Mouse (Mus musculus) Patski (cell line): ENCODE measurements around the gene Sema6d. TPM values are rescaled to one million over a fixed set of nuclear protein-coding genes. Genes with fewer than 3 reads are reported as not detected.

Experiments used
- ATAC-seq: fragments of 100-300 bp; one replicate; pipeline ENCODE4 v1.8.0; 2021
- CTCF ChIA-PET: fragments of 350-600 bp; sonication (Branson Sonifier 250); formaldehyde crosslinking; loops from one replicate; lab custom pipeline; 2022; ENCODE audit warnings: inconsistent platforms; lab: Charles Lee
- POLR2A ChIA-PET: fragments of 350-600 bp; sonication (Branson Sonifier 250); formaldehyde crosslinking; loops from one replicate; lab custom pipeline; 2022; ENCODE audit warnings: antibody characterized with exemption, inconsistent platforms; lab: Charles Lee
- DNase-seq: peaks from one replicate; pipeline ENCODE4 v3.0.0-alpha.2; 2011; ENCODE audit warnings: low read depth, low spot score
- H3K27me3 ChIP-seq: fragments of 371-371 bp; one replicate; pipeline ENCODE4 v1.5.1; 2021
- CTCF ChIP-seq: fragments of 100-300 bp; IDR thresholded peaks from one replicate; pipeline ENCODE4 v1.5.1; 2021
- in situ Hi-C: fragments of 300-500 bp; cut with MboI; formaldehyde crosslinking; loops from 3 replicates; pipeline ENCODE4 v1.11.1; 2018; ENCODE audit warnings: low pct_unique_long_range_greater_than_20kb, mixed read lengths
- polyA plus RNA-seq: library from polyadenylated mRNA; unstranded; gene quantifications from one replicate; pipeline ENCODE4 v1.2.3, GENCODE M21; 2021

Sema6d gene
- polyA plus RNA-seq, 1 experiment from 2014 or later, result 2.7 TPM

- no peaks in the 10 kb centered on the region for H3K27me3 ChIP-seq
- POLR2A ChIA-PET, result no interaction called here
- CTCF ChIA-PET, result no interaction called here
- DNase-seq, result no peak
- TF ChIP-seq CTCF, result no peak
- in situ Hi-C loops, result no loop called here
- no peak for ATAC-seq
These were observed 340.0 kb downstream of the Sema6d start for GRCm38 (mm10) chr2:124429744-124430143.

- no peaks in the 10 kb centered on the region for H3K27me3 ChIP-seq
- in situ Hi-C loops, result no loop called here
- CTCF ChIA-PET, result interaction anchor here (1.2 kb wide), 1 partner anchor 16 kb away, joined by 3 read pairs; no protein-coding TSS in a partner anchor
- ATAC-seq (no peak), DNase-seq (no peak)
- POLR2A ChIA-PET, result interaction anchor here (0.6 to 0.7 kb wide), 2 partner anchors 150 to 180 kb away, joined by 3 read pairs; no protein-coding TSS in a partner anchor
- TF ChIP-seq CTCF, result no peak
These were observed 340.9 kb downstream of the Sema6d start for GRCm38 (mm10) chr2:124430708-124431107.

GRCm38 (mm10) chr2:124435382-124436002 is 345.7 kb downstream of the Sema6d start:
- no peaks in the 10 kb centered on the region for H3K27me3 ChIP-seq
- in situ Hi-C loops, result no loop called here
- DNase-seq (no peak), ATAC-seq (no peak)
- POLR2A ChIA-PET, result no interaction called here
- CTCF ChIA-PET, result interaction anchor here (1.0 kb wide), 1 partner anchor 163 kb away, joined by 3 read pairs; no protein-coding TSS in a partner anchor
- no peak for TF ChIP-seq CTCF

- DNase-seq (no peak), ATAC-seq (no peak)
- H3K27me3 ChIP-seq, result no peaks in the 10 kb centered on the region
- POLR2A ChIA-PET, result no interaction called here
- CTCF ChIA-PET, result no interaction called here
- in situ Hi-C loops, result no loop called here
- no peak for TF ChIP-seq CTCF
These were observed 346.9 kb downstream of the Sema6d start for GRCm38 (mm10) chr2:124436704-124437103.

- no peaks in the 10 kb centered on the region for H3K27me3 ChIP-seq
- DNase-seq, result no peak
- in situ Hi-C loops, result no loop called here
- ATAC-seq, result no peak
- TF ChIP-seq CTCF, result no peak
- ChIA-PET CTCF (no interaction called here), POLR2A (no interaction called here)
These were observed 354.4 kb downstream of the Sema6d start for GRCm38 (mm10) chr2:124444199-124444598.

- in situ Hi-C loops, result no loop called here
- DNase-seq (no peak), ATAC-seq (no peak)
- POLR2A ChIA-PET, result no interaction called here
- no peaks in the 10 kb centered on the region for H3K27me3 ChIP-seq
- no peak for TF ChIP-seq CTCF
- CTCF ChIA-PET, result no interaction called here
These were observed 366.1 kb downstream of the Sema6d start for GRCm38 (mm10) chr2:124455881-124456280.

GRCm38 (mm10) chr2:124456999-124457398 is 367.2 kb downstream of the Sema6d start:
- ATAC-seq (no peak), DNase-seq (no peak)
- TF ChIP-seq CTCF, result no peak
- CTCF ChIA-PET, result no interaction called here
- POLR2A ChIA-PET, result no interaction called here
- in situ Hi-C loops, result no loop called here
- H3K27me3 ChIP-seq, result no peaks in the 10 kb centered on the region

- ATAC-seq (no peak), DNase-seq (no peak)
- no peaks in the 10 kb centered on the region for H3K27me3 ChIP-seq
- POLR2A ChIA-PET, result no interaction called here
- TF ChIP-seq CTCF, result no peak
- CTCF ChIA-PET, result no interaction called here
- in situ Hi-C loops, result no loop called here
These were observed 368.3 kb downstream of the Sema6d start for GRCm38 (mm10) chr2:124458028-124458427.

GRCm38 (mm10) chr2:124460956-124461355 is 371.2 kb downstream of the Sema6d start:
- ChIA-PET POLR2A (interaction anchor here (0.5 to 0.6 kb wide), 2 partner anchors 57 to 246 kb away, joined by 3 to 5 read pairs; no protein-coding TSS in a partner anchor), CTCF (no interaction called here)
- no peak for TF ChIP-seq CTCF
- no peak for DNase-seq
- H3K27me3 ChIP-seq, result no peaks in the 10 kb centered on the region
- ATAC-seq, result no peak
- in situ Hi-C loops, result no loop called here

GRCm38 (mm10) chr2:124461378-124461851 is 371.6 kb downstream of the Sema6d start:
- no peak for TF ChIP-seq CTCF
- ChIA-PET CTCF (no interaction called here), POLR2A (no interaction called here)
- in situ Hi-C loops, result no loop called here
- no peak for ATAC-seq
- DNase-seq, result no peak
- no peaks in the 10 kb centered on the region for H3K27me3 ChIP-seq

- ATAC-seq (no peak), DNase-seq (no peak)
- ChIA-PET CTCF (no interaction called here), POLR2A (no interaction called here)
- in situ Hi-C loops, result no loop called here
- TF ChIP-seq CTCF, result no peak
- H3K27me3 ChIP-seq, result no peaks in the 10 kb centered on the region
These were observed 375.5 kb downstream of the Sema6d start for GRCm38 (mm10) chr2:124465004-124465946.
